Mouse (Mus musculus) heart, postnatal 10 days (tissue): ENCODE measurements at regions not wholly inside any gene's neighbourhood (a gene's known extent, or its start where the extent isn't known, plus 50 kb on each side); places are given as distances from the start of the nearest gene placed in this dataset.

ENCODE experiments used
- DNase-seq, 2 experiments: peaks; one replicate each; pipeline ENCODE4 v3.0.0; 2021
- intact Hi-C: fragments of 180-260 bp; cut with DNase I; formaldehyde crosslinking; loops from one replicate; pipeline ENCODE4 v1.15.1; 2025

DNA sequence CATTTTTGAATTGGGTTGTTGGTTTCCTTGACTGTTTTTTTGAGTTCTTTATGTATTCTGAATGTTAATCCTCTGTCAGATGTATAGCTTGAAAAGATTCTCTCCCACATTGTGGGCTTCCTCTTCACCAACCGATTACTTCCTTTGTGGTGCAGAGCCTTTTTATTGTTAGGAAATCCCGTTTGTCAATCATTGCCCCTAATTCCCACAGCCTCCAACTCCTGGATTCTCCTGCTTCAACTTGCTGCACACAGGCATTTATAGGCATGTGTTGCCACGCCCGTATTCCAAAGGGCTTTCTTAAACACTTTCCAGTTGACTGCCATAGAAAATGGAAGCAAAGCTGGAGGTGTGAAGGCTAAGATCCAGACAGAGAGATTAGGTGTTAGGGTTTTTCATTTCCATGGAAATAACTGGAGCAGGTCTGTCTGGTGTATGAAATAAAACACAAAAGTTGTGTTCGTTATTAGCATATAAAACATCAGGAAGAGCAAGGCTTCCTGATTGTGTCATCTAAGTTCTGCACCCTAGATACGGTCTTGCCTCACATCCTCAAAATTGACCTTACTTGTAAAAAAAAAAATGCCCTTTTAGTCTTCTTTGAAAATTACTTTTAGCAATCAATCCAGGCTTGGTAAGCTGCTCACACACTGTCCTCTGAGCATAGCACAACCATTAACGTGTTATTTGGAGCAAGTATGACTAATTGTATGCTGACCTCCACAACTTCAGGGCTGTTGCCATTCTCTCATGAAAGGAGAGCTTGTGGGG is 87.7 kb upstream of the Tex13c2 start:
- intact Hi-C loops: no loop called here
- no peak for DNase-seq

- DNase-seq: no peak
- intact Hi-C loops: no loop called here
Measured at GRCm38 (mm10) chrX:42402335-42402605, 87.2 kb upstream of the Tex13c2 start.

DNA sequence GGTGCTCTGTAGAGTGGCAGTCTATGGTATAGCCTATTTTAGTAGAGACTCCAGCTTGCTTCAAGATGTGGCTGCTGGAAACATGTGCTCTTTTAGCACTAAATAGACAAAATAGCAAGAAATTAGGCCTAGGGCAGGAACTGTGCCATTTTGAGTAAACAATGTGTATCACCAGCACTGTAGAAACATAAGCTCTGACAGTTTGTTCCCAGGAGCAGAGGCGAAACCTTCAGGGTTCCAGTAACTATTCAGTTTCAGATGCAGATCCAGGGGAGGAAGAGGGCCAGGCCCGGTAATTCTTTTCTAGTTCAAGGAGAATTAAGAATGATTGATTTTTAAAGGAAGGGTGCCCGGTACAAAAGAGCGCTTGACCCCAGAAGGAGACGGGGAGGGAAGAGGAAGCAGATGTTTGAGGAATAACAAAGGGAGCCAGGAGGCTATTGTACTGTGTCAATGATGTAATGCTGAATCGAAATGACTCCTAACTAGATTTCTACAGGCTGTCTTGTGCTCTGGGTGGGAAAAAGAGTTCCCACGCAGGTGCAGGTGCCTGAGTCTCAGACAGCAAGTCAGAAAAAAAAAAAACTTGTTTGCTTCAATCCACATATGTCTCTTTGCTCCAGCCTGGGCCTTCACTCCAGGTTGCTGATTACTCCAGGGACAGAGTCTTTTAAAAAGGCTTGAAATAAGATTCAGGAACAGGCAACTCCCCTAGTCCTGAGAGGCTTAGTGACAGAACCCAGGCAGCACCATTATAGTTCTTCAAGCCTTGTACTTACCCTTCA is 57.4 kb upstream of the Tex13c2 start:
- intact Hi-C loops: no loop called here
- DNase-seq: peak; percentile 9 to 19
